Mouse (Mus musculus) forebrain, embryonic 13.5 days (tissue): ENCODE results near the gene Slit3. TPM values are rescaled to one million over a fixed set of nuclear protein-coding genes. Genes with fewer than 3 reads are reported as not detected.

ENCODE experiments used
- ATAC-seq: fragments of 200-750 bp; cut with Nextera tagmentation; 2 replicates; pipeline ENCODE4 v1.8.0; 2017
- H3K27ac ChIP-seq: fragments of 300-500 bp; sonication (generic); 2 replicates; pipeline ENCODE4 v1.5.1; 2015; ENCODE audit warnings: inconsistent platforms, mild to moderate bottlenecking, moderate library complexity
- H3K27me3 ChIP-seq: fragments of 300-500 bp; sonication (generic); 2 replicates; pipeline ENCODE4 v1.6.1; 2015; ENCODE audit warnings: mild to moderate bottlenecking, inconsistent platforms
- H3K36me3 ChIP-seq: fragments of 300-500 bp; sonication (generic); 2 replicates; pipeline ENCODE4 v1.6.1; 2015; ENCODE audit warnings: mild to moderate bottlenecking, inconsistent platforms; ENCODE audit not compliant: poor library complexity, severe bottlenecking
- H3K4me1 ChIP-seq: fragments of 300-500 bp; sonication (generic); 2 replicates; pipeline ENCODE4 v1.6.1; 2015; ENCODE audit warnings: inconsistent platforms
- H3K4me2 ChIP-seq: fragments of 300-500 bp; sonication (generic); 2 replicates; pipeline ENCODE4 v1.6.1; 2015; ENCODE audit warnings: inconsistent platforms, mild to moderate bottlenecking, moderate library complexity
- H3K4me3 ChIP-seq: fragments of 300-500 bp; sonication (generic); 2 replicates; pipeline ENCODE4 v1.5.1; 2015; ENCODE audit warnings: mild to moderate bottlenecking, inconsistent platforms
- H3K9ac ChIP-seq: fragments of 300-500 bp; sonication (generic); 2 replicates; pipeline ENCODE4 v1.6.1; 2015; ENCODE audit warnings: mild to moderate bottlenecking, inconsistent platforms
- H3K9me3 ChIP-seq: fragments of 300-500 bp; sonication (generic); replicated peaks from 2 replicates; pipeline ENCODE4 v1.6.1; 2016; ENCODE audit warnings: inconsistent platforms
- WGBS: fragments of 180-500 bp; shearing (Covaris S2); methylation state at CpG from one replicate; pipeline ENCODE4 v1.1.7; 2015; 5-methylcytosine and 5-hydroxymethylcytosine counted together
- polyA plus RNA-seq: library from polyadenylated mRNA; unstranded; fragments of >200 nt; fragmentation: Nextera tagmentation; extraction: Ambion mirVana; gene quantifications from 2 replicates; pipeline ENCODE4 v1.2.1, GENCODE M21; 2015

Slit3 gene
- polyA plus RNA-seq, 1 experiment from 2014 or later, result 2.6 TPM

GRCm38 (mm10) chr11:35496874-35497273 lies 375.9 kb downstream of the Slit3 start:
- Histone ChIP-seq H3K36me3 (no peaks in the 10 kb centered on the region), H3K27me3 (peaks cover 73% of the 10 kb centered on the region)
- WGBS, result 45% methylated on average over 10 of the region's 10 CpGs

GRCm38 (mm10) chr11:35497961-35498360 lies 376.9 kb downstream of the Slit3 start:
- Histone ChIP-seq H3K27me3 (peaks cover 75% of the 10 kb centered on the region), H3K9me3 (no peaks in the 10 kb centered on the region), H3K36me3 (no peaks in the 10 kb centered on the region), H3K9ac (no peak overlapping the region), H3K27ac (no peak overlapping the region), H3K4me1 (peaks cover 19% of the 10 kb centered on the region), H3K4me3 (no peak overlapping the region), H3K4me2 (no peak overlapping the region)
- no peak for ATAC-seq
- 12% methylated on average over 8 of the region's 8 CpGs for WGBS

More at GRCm38 (mm10) chr11:35496874-35497273, 375.9 kb downstream of the Slit3 start:
- Histone ChIP-seq H3K4me3 (no peak overlapping the region), H3K4me2 (no peak overlapping the region; the same call in 1 of the 2 replicates), H3K9ac (no peak overlapping the region), H3K4me1 (peaks cover 13% of the 10 kb centered on the region), H3K9me3 (no peaks in the 10 kb centered on the region), H3K27ac (no peak overlapping the region)
- ATAC-seq, result no peak

- peaks cover 22% of the 10 kb centered on the region for H3K4me1 ChIP-seq
- no peaks in the 10 kb centered on the region for H3K36me3 ChIP-seq
- H3K27me3 ChIP-seq, result peaks cover 82% of the 10 kb centered on the region
- no peak for ATAC-seq
- no peak overlapping the region for H3K9ac ChIP-seq
- no peak overlapping the region for H3K4me2 ChIP-seq
- H3K9me3 ChIP-seq, result no peaks in the 10 kb centered on the region
- H3K27ac ChIP-seq, result no peak overlapping the region
- WGBS, result 3% methylated on average over 3 of the region's 3 CpGs
- no peak overlapping the region for H3K4me3 ChIP-seq
These were observed 381.1 kb downstream of the Slit3 start for GRCm38 (mm10) chr11:35502128-35502527.

- Histone ChIP-seq H3K36me3 (no peaks in the 10 kb centered on the region), H3K27me3 (peaks cover 77% of the 10 kb centered on the region), H3K4me2 (no peak overlapping the region), H3K4me1 (peaks cover 31% of the 10 kb centered on the region), H3K4me3 (no peak overlapping the region), H3K9me3 (no peaks in the 10 kb centered on the region), H3K27ac (no peak overlapping the region), H3K9ac (no peak overlapping the region)
- no peak for ATAC-seq
- 10% methylated on average over 5 of the region's 5 CpGs for WGBS
These were observed 383.0 kb downstream of the Slit3 start for GRCm38 (mm10) chr11:35504051-35504450.

- Histone ChIP-seq H3K9ac (no peak overlapping the region), H3K27me3 (peaks cover 72% of the 10 kb centered on the region), H3K4me1 (peaks cover 31% of the 10 kb centered on the region), H3K36me3 (no peaks in the 10 kb centered on the region), H3K9me3 (no peaks in the 10 kb centered on the region), H3K4me3 (no peak overlapping the region), H3K27ac (no peak overlapping the region), H3K4me2 (no peak overlapping the region)
- no peak for ATAC-seq
- 39% methylated on average over 8 of the region's 8 CpGs for WGBS
These were observed 383.9 kb downstream of the Slit3 start for GRCm38 (mm10) chr11:35504916-35505315.

GRCm38 (mm10) chr11:35505316-35505715 lies 384.3 kb downstream of the Slit3 start:
- no peak overlapping the region for H3K4me2 ChIP-seq
- ATAC-seq, result no peak
- WGBS, result 62% methylated on average over 4 of the region's 4 CpGs
- H3K9ac ChIP-seq, result no peak overlapping the region
- H3K4me3 ChIP-seq, result no peak overlapping the region
- no peaks in the 10 kb centered on the region for H3K36me3 ChIP-seq
- no peaks in the 10 kb centered on the region for H3K9me3 ChIP-seq
- H3K27me3 ChIP-seq, result peaks cover 68% of the 10 kb centered on the region
- H3K4me1 ChIP-seq, result peaks cover 31% of the 10 kb centered on the region
- H3K27ac ChIP-seq, result no peak overlapping the region

- H3K4me1 ChIP-seq, result peaks cover 31% of the 10 kb centered on the region
- H3K27ac ChIP-seq, result no peak overlapping the region
- no peak overlapping the region for H3K4me2 ChIP-seq
- WGBS, result 23% methylated on average over 9 of the region's 9 CpGs
- no peaks in the 10 kb centered on the region for H3K9me3 ChIP-seq
- no peak for ATAC-seq
- H3K36me3 ChIP-seq, result no peaks in the 10 kb centered on the region
- no peak overlapping the region for H3K9ac ChIP-seq
- no peak overlapping the region for H3K4me3 ChIP-seq
- peaks cover 68% of the 10 kb centered on the region for H3K27me3 ChIP-seq
These were observed 384.8 kb downstream of the Slit3 start for GRCm38 (mm10) chr11:35505817-35506216.

- ATAC-seq, result no peak
- Histone ChIP-seq H3K27ac (no peak overlapping the region), H3K4me2 (no peak overlapping the region), H3K27me3 (peaks cover 62% of the 10 kb centered on the region), H3K4me1 (peaks cover 32% of the 10 kb centered on the region), H3K9ac (no peak overlapping the region), H3K36me3 (no peaks in the 10 kb centered on the region), H3K4me3 (no peak overlapping the region), H3K9me3 (no peaks in the 10 kb centered on the region)
- 24% methylated on average over 9 of the region's 9 CpGs for WGBS
These were observed 386.9 kb downstream of the Slit3 start for GRCm38 (mm10) chr11:35507781-35508390.

GRCm38 (mm10) chr11:35512686-35513085 lies 391.7 kb downstream of the Slit3 start:
- no peaks in the 10 kb centered on the region for H3K9me3 ChIP-seq
- no peak overlapping the region for H3K27ac ChIP-seq
- H3K4me2 ChIP-seq, result peak overlapping the region; percentile 20
- H3K27me3 ChIP-seq, result peaks cover 42% of the 10 kb centered on the region
- peak; percentile 66 for ATAC-seq
- whole genome bisulfite sequencing, result 0% methylated on average over 4 of the region's 4 CpGs
- H3K4me1 ChIP-seq, result peaks cover 23% of the 10 kb centered on the region
- H3K9ac ChIP-seq, result no peak overlapping the region
- H3K36me3 ChIP-seq, result no peaks in the 10 kb centered on the region
- no peak overlapping the region for H3K4me3 ChIP-seq

GRCm38 (mm10) chr11:35513343-35513742 lies 392.3 kb downstream of the Slit3 start:
- H3K4me1 ChIP-seq, result peaks cover 18% of the 10 kb centered on the region

GRCm38 (mm10) chr11:35522802-35523452 lies 401.9 kb downstream of the Slit3 start:
- no peak overlapping the region for H3K27ac ChIP-seq
- H3K4me2 ChIP-seq, result no peak overlapping the region
- H3K9ac ChIP-seq, result no peak overlapping the region
- ATAC-seq, result no peak
- H3K27me3 ChIP-seq, result peaks cover 19% of the 10 kb centered on the region; the same call in 1 of the 2 replicates
- WGBS, result 38% methylated on average over 10 of the region's 10 CpGs
- no peaks in the 10 kb centered on the region for H3K36me3 ChIP-seq
- H3K9me3 ChIP-seq, result no peaks in the 10 kb centered on the region
- H3K4me3 ChIP-seq, result no peak overlapping the region
- peaks cover 21% of the 10 kb centered on the region for H3K4me1 ChIP-seq

More at GRCm38 (mm10) chr11:35513343-35513742, 392.3 kb downstream of the Slit3 start:
- peak; percentile 54; the same call in 1 of the 2 replicates for ATAC-seq
- no peak overlapping the region for H3K4me3 ChIP-seq
- H3K27ac ChIP-seq, result no peak overlapping the region
- 2% methylated on average over 6 of the region's 6 CpGs for WGBS
- peaks cover 38% of the 10 kb centered on the region for H3K27me3 ChIP-seq
- H3K9me3 ChIP-seq, result no peaks in the 10 kb centered on the region
- peak overlapping the region; percentile 20 for H3K4me2 ChIP-seq
- H3K9ac ChIP-seq, result no peak overlapping the region
- H3K36me3 ChIP-seq, result no peaks in the 10 kb centered on the region

GRCm38 (mm10) chr11:35523773-35524172 lies 402.7 kb downstream of the Slit3 start:
- 20% methylated on average over 4 of the region's 4 CpGs for WGBS
- no peak overlapping the region for H3K4me3 ChIP-seq
- no peak for ATAC-seq
- H3K4me1 ChIP-seq, result peaks cover 27% of the 10 kb centered on the region
- H3K27ac ChIP-seq, result no peak overlapping the region
- no peak overlapping the region for H3K4me2 ChIP-seq
- H3K9me3 ChIP-seq, result no peaks in the 10 kb centered on the region
- no peaks in the 10 kb centered on the region for H3K36me3 ChIP-seq
- peaks cover 22% of the 10 kb centered on the region; the same call in 1 of the 2 replicates for H3K27me3 ChIP-seq
- H3K9ac ChIP-seq, result no peak overlapping the region
